Mouse (Mus musculus) ES-Bruce4 (cell line): ENCODE measurements at regions not wholly inside any gene's neighbourhood (a gene's known extent, or its start where the extent isn't known, plus 50 kb on each side); places are given as distances from the start of the nearest gene placed in this dataset.

ENCODE experiments used
- CTCF ChIP-seq: IDR thresholded peaks from one replicate; pipeline ENCODE4 v1.8.1; 2011; ENCODE audit warnings: low read depth, low read length
- EP300 ChIP-seq: IDR thresholded peaks from 2 replicates; pipeline ENCODE4 v1.6.1; 2011; ENCODE audit warnings: low read depth, low read length; ENCODE audit not compliant: insufficient read depth
- POLR2A ChIP-seq: IDR thresholded peaks from one replicate; pipeline ENCODE4 v1.8.1; 2011; ENCODE audit warnings: low read length; ENCODE audit not compliant: insufficient read depth

DNA sequence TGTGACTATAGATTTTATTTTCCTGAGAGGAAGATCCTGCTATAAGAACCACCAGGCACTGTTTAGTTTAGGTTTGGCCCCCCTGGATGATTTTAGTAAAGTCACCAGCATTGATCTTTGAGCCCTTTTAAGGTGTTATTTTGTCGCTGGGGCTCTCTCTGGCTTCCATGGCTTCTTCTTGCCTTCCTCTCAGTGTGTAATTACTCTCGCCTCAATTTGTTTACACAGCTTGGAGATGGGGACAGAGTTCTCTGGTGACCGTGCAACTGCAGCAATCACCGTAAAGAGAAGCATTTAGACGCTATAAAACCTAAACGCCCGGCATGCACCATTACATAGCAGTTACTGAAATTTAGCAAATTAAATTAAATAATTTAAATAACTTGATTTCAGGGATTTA lies 788.5 kb upstream of the Car8 start:
- no peak for TF ChIP-seq POLR2A
- TF ChIP-seq EP300, result no peak
- no peak for TF ChIP-seq CTCF
